Mouse (Mus musculus) retina, postnatal 1 day (tissue): Measurements from ENCODE around the gene Dnah17.

Experiments
- DNase-seq: peaks from one replicate; pipeline ENCODE4 v3.0.0-alpha.2; 2012

Dnah17 gene

DNA sequence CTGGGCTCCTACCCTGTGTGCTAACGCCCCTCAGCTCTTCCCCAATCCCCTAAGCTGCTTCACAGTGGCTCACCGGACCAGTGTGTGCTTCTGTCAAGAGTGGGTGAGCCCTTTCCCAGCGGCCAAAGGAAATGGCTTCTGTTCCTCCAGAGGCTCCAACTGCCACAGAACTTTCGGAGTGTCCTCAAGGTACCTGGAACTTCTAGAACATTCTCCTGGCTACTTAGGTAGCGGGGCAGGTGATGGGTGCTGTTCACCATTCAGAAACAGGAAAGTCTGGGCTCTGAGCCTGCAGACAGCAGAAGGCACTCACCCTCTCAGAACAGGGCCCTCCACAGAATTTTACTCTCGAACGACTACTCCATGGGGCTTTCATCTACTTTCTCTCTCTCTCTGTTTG, at the start of gene Dnah17:
Gene Dnah17 (minus strand): TSS at position 101 of the 400 bp plus-strand sequence.
- no peak for DNase-seq

DNA sequence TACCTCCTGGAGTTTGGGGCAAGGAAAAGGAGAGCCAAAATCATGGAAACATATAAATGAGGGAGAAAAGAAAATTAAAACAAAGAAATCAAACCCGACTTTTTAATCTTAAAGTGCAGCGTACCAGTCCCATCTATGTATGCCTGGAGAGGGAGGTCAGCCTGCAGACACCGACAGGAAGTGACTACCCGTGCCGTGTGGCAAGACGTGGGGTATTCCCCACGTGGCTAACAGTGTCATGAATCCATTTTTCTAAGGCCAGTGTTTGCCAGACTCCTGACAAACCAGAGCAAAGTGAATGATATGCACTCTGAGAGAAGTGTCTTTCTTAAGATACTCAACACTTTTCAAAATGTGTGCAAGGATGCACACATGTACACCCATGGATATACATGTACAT, 49.8 kb upstream of the Dnah17 start:
- DNase-seq: no peak

DNA sequence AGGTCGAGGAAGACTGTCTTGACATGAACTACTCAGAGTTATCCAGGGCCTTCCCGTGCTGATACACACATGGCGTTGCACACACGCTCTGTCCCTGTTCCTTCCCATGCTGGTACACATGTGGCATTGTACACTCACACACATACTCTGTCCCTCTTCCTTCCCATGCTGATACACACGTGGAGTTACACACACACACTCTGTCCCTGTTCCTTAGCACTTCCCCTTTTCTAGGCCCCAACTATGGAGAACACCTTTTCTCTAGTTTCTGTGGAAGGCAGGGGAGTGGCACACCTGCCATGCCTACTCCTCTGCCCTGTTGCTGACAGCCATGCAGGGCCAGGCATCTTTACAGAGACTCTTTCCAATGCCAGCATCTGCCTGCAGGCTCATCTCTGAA, 47.8 kb upstream of the Dnah17 start:
- DNase-seq: no peak

DNA sequence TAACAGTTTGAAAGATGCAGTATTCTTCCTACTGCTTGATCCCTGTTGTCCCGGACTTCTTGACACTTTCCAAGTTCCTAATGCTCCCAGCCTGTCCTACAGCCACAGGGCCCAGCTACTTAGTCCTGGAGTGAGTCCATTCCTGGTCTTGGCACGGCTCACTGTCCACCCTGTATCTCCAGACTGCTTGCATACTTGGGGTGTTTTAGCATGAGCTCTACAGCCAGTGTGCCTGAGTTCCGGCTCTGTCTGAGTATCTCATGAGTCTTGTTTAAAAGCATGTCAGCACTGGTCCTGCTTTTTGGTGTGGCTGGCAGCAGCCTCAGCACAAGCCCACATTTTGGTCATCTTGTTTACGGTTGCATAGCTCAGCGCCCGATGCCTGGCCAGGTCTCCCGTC, 44.3 kb upstream of the Dnah17 start:
- no peak for DNase-seq

DNA sequence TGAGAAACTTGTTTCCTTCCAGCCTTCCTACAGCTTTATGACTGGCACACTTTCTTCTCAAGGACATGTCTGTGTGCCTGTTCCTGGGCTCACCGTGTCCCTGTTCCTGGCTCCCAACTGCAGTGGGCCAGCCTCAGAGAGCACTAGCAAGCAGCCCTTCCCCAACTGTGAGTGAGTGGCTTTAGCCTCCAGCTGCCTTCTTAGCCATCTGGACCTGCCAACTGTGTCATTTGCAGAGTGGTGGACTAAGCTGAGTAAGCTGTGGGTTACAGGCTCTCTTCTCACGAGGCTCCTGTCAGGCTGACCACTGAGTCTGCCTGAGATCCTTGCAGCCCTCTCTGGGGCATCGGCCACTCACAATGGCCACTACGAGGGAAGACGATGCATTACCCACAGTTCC, 42.3 kb upstream of the Dnah17 start:
- peak; percentile 77 for DNase-seq

DNA sequence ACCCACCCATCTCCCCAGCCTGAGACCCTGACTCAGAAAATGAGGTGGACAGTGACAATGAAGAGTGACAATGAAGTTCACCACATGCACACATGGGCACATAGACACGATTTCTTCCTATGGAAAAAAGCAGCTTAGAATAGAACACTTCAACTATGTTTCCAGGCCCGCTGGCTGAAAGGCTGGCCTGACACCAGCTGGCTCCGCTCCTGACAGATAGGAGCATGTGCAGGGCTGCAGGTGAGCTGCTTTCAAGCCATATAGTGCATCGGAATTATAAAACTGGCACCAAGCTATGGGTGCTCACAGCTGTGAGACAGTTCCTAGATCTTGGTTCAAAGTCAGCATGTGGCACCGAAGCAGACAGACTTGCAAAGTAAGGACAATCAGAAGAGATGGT, 39.9 kb upstream of the Dnah17 start:
- DNase-seq: no peak

DNA sequence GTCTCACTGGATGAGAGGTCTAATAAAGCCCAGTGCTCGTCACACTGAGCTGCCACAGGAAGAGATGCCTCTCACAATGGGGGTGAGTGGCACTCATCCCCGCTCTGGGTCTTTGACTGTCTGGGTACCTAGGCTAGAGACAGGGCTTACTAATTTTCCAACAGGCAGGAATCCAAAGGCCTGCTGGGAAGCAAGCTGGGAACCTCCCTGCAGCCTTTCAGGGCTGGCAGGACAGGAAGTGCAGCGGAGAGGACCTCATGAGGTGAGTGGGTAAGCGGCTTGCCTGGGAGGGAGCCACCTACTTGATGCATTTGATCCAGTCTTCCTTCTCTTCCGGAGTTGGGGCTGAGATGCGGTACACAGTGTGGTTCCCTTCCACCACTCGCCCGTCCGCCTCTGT, 38.3 kb upstream of the Dnah17 start:
- no peak for DNase-seq

DNA sequence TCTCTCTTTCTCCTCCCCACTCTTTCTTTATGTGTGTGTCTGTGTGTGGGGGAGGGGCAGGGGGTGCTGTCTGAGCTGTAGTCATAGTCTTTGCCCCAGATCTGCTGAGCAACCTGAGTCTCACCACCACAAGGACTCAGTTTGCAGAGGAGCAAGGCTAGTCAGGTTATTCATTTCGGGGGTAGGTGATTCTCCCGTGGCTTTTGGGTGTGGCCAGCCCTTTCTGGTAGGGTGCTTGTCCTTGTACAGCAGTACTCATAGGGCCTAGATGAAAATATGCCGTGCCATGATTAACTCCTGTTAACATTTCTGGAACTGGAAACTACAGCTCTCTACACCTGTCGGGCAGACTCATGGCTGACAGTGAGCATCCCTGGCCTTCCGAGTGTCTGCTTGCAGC, 36.2 kb upstream of the Dnah17 start:
- no peak for DNase-seq

DNA sequence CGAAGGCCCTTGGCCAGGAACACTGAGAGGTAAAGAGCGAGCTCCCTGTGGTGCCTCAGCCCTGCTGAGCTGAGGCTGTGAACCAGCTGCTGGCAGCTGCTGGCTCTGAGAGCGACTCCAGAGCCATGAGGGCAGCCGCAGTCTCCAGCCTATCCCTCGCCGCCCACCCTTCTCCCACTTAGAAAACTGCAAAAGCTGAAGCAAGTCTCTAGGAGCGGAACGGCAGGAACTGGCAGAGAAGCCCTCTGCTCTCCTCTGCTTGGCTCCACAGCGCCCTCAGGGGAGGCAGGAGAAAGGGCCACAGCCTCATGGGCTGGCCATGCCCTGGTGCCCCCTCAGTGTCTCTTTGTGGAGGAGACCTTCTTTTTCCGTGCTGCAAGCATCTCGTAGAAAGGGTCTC, 35.2 kb upstream of the Dnah17 start:
- no peak for DNase-seq

DNA sequence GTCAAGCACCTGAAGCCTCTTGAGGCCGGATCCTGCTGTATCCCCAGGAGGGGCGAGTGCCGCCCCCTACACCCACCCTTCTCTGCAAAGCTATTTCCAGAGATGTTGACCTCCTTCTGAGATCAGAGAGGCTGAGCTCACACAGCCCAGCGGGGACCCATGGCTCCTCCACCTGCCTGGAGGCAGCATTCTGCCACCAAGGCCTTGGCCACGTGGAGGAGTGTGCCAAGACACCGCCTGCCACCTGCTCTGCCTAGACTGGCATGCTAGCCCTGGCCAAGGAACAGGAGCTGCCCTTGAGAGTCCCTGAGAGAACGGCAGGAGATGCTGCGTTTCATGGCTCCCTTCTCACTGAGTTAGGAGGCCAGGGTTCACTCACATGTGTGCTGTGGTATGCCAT, 34.1 kb upstream of the Dnah17 start:
- DNase-seq: no peak

DNA sequence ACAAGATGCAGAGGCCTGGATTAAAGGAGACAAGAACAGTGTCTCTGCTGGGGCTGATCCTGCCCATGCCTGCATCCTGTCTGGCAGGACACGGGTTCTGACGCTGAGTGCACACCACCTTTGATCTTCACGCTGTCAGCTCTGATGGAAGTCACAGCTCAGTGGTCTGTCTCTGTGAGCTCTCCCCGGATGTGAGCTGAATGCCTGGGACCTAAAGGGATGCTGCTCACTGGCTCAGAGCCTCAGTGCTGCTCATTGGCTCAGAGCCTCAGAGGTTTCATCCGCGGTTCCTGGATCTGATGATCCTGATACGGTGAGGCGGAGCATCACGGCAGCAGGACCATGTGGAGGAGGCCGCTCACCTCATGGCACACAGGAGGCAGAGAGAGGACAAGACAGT, 31.8 kb upstream of the Dnah17 start:
- DNase-seq: peak; percentile 68

DNA sequence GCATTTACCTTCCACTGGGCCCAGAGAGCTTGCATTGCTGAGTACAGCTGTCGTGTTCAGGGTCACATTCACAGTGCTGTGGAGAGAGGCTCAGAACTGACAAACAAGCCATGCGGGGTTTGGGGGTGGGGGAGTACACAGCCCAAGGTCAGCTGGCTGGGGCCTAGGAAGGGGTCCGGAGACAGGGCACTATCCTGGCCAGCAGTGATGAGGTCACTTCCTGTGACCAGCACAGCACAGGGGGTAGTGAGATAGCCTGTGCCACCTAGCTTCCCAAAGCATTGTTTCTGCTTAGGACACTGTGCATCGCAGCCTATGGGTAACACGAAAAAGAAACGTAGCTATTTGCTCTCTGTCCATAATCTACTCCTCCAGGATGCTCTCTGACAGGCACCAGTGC, 30.8 kb upstream of the Dnah17 start:
- peak; percentile 34 for DNase-seq

DNA sequence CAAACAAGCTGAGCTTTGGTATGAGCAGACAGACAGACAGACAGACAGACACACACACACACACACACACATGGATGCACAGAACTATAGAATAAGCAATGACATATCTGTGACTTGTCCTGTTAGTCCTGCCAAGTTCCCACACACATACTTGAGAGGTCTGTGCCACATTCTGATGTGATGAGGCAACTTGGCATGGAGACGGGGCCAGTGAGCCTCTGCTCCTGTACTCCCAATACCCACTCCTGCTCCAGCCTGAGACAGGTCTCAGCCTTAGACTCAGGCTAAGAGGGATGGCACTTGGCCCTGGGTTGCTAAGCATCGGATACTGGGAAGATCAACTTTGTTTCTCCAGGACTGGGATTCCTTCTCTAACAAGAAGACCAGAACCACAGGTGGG, 30.3 kb upstream of the Dnah17 start:
- peak; percentile 56 for DNase-seq

DNA sequence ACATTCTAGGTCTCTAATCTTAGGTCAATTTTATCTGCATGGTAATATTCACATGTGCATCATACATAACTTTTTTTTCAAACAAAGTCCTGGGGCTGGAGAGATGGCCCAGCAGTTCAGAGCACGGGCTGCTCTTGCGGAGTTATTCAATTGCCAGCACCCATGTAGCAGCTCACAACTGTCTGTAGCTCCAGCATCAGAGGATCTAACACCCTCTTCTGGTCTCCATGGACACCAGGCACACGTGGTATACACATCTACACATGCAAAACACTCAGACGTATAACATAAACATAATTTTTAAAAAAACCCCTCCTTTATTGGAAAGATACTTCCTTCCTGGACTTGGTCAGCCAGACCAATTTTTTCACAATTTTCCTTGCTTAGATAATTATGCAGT, 28.3 kb upstream of the Dnah17 start:
- DNase-seq: no peak

DNA sequence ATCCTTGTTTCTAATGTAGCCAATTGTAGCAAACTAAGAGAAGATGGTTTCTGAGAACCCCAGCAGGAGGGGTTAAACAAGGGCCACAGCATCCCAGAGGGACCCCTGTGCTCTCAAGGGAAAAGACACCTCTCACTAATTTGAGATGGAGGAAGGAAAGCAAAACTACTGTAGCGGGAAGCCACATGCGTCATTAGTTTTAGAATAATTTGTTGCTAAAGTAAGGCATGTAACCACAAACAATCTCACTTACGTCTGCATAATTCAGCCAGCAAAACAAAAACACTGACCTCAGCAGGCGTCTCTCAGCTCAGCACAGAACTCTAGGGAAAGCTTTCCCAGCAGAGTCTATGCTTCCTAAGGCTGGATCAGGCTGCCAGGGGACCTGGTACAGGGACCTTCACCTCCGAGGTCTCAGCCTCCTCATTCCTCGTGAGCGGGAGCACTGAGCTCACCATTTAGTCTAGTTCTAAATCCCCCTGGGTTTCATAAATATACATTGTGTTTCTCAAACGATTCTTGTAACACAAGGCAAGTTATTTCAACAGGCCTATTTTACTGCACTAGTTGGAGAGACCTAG, 26.1 kb upstream of the Dnah17 start:
- DNase-seq: no peak

DNA sequence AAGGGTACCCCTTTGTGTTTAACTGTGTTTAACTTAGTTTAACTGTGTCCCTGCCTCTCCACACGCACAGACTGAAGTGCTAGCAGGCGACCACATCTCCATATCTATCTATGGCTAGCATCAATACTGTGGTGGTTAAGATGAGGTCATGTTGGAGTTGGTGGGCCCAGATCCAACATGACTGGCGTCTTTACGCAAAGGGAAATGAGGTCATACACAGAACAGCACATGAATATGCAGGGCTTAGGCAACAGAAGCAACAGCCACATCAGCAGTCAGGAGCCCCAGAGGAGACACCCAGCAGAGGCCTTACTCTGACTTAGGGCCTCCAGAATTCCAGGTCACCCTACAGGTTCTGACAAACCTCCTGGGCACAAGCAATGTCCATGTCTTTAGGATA, 22.5 kb upstream of the Dnah17 start:
- DNase-seq: no peak

DNA sequence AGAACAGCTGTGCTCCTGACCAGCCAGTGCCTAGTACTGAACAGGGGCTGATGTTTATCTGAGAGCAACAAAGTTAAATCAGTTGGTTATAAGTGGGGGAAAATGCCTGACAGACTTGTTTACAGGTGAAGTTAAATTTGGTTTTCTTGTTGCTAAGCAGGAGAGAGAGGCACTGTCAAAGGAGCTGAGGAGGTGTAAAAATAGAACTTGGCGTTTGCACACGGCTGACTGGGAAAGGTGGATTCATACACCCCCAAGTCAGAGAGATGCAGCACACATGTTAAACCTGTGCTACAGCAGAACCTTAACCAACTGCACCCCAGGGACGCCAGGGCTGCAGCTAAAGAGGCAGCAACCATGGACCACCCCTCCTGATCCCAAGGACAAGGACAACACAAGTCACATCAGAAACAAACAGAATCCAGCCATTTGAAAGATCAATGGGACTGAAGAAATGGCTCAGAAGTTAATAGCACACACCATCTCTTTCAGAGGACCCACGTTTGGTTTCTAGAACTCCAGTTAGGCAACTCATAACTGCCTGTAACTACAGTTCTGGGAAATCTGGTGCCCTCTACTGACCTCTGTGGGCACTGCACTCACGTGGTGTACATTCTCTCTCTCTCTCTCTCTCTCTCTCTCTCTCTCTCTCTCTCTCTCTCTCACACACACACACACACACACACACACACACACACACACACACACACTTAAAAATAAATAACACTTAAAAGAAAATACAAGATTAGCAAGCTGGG, 21.2 kb upstream of the Dnah17 start:
- DNase-seq: no peak

DNA sequence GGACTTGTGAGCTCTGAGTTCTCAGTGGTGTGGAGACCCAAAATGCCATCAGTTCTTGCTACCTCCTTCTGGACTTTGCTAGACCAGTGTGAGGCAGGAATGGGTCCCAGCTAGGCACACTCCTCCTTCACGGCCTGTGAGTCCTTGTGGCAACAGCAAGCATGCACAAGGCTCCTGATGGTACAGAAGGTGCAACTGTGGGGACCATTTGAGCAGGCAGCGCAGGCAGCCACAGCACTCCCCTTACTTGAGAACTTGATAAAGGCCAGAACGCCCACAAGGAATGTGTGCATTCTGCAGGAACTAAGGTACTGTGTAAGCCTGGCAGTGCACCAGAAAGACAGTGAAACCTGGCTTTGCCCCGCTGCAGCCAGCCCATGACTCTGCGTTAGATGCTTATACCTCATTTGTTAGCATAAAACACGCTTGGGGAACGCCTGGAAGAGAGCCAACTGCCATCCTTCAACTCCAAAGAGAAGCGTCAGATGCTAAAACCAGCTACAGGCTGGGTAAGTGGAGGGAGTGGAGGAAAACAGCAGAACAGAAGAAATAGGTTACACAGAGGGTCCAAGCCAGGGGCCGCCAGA, 19.8 kb upstream of the Dnah17 start:
- DNase-seq: no peak

DNA sequence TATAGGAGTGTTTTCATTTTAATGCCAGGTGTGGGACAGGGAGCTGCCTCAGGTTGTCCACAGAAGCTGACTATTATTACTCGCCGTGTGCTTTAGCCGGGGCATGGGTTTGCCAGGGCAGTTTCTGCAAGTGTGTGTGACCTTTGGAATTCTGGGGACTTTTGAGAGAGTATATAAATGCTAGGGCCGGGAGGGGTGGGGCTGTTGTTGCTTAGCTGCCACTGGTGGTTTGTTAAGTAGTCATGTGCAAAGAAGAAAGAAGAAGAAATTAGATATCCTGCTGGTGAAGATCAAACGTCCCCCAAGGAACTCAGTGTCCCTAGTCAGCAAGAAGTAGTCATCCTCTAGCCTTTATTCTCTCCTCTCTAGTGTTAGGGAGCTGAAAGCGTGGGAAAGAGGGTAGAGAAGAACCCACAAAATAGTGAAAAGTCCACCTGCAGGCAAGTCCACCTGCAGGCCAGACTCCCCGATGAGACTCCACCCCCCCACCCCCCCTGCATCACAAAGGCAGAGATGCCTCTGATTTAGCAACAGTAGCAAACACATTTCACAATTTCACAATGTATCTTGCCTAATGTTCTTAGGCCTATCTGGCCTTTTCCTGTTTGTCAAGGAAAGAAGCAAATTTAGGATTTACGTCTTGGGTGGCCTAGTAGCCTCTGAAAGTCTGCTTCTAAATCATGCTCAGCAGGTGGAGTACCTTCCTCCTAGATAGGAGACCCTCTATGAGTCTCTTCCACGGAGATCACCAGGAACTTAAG, 17.6 kb upstream of the Dnah17 start:
- no peak for DNase-seq

DNA sequence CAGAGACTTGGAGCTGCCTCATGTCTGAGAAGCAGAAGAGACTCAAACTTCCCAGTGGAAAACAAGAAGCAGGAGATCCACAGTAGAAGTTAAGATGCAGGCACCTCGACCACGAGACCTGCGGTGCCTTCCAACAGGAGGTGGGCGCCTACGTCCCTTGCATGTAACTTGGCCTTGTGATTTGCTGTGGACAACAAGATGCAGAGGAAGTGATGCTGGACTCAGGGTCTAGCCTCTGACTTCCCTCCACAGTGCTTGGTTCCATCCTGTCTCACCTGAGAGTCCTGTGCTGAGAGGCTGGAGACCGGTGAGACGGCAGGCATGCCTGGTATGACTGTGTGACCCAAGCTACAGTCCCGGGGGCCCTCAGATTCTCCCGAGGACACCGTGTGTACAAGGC, 16.0 kb upstream of the Dnah17 start:
- DNase-seq: no peak

DNA sequence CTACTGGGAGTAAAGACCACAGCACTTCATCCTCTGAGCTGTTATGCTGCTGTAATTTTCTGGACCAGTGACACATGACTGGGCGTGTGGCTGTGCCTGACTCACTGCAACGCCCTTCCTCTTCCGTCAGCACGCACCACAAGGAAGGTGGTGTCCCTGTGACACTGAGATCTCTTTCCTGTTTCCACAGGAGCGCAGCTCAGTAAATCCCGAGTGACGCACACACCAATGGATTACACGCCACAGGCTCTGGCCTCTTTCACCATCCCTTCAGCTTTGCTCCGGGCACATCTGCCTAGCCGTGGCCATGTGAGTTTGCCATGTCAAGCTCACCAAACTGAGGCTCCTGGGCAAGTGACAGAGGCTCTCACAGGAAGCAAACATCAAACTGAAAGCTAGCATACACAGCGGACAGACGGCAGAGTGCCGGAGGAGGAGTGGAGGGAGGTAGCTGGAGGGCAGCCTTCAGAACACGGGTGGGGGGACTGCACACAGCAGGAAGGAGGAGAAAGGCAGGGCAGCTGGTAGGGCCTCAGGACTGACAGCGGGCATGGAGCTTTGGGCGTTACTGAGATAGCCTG, 15.4 kb upstream of the Dnah17 start:
- DNase-seq: peak; percentile 43

DNA sequence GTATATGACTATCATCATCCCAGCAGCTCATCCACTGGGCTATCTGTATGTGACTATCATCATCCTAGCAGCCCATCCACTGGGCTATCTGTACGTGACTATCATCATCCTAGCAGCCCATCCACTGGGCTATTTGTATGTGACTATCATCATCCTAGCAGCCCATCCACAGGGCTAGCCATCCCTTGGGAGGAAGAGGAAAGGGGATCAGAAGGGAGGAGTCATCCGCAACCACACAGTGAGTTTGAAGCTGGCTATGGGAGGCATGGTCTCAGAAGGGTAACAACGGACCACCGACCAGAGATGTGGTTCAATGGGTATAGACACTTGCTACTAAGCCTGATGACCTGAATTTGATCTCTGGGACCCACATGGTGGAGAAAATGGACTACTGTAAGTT, 14.7 kb upstream of the Dnah17 start:
- DNase-seq: no peak

DNA sequence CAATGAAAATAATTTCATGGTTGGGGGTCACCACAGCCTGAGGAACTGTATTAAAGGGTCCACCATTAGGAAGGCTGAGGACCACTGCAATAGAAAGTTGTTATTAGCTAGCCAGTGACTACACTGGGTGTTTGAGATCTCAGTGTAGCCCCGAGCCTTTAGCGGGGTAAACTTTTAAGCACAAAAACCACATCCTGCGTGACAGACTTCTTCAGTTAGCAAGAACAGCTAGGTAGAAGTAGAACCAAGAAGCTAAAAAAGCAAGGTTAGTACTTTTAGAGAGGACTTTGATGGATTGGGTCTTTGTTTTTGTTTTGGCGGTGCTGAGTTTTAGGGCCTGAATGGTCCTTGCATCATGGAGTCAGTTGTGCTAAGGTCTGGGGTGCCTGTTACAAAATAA, 13.3 kb upstream of the Dnah17 start:
- no peak for DNase-seq
